Mouse (Mus musculus) MEL-GATA-1-ER (cell line): Measurements from ENCODE around the gene Apol9a.
"Not testable (repeated sequence)": the region's sequence is repeated elsewhere in the genome, so short reads cannot be mapped to it uniquely, and the experiment has no call there.

Experiments
- DNase-seq: peaks from one replicate; pipeline ENCODE4 v3.0.0-alpha.2; 2012; ENCODE audit warnings: low read depth; ENCODE audit errors: extremely low read depth

The Apol9a gene

GRCm38 (mm10) chr15:77411035-77411434 is at the start of gene Apol9a:
Gene Apol9a (minus strand): TSS chr15:77411135.
- DNase-seq: not testable (repeated sequence)

DNA sequence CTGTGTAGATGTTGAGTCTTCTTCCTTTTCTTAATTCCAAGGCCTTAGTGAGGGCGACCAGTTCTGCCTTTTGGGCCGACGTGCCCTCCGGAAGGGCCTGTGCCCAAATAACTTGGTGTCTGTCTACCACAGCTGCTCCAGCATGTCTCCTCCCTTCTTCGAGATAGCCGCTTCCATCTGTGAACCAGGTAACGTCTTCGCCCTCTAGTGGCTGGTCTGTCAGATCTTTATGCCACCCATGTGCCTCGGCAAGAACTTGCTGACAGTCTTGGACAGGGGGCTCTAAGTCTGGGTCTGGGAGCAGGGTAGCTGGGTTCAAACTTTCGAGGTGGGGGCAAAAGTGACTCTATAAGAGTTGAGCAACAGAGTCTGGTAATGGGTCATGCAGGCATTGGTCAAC is 39.0 kb upstream of the Apol9a start:
- DNase-seq: not testable (repeated sequence)

DNA sequence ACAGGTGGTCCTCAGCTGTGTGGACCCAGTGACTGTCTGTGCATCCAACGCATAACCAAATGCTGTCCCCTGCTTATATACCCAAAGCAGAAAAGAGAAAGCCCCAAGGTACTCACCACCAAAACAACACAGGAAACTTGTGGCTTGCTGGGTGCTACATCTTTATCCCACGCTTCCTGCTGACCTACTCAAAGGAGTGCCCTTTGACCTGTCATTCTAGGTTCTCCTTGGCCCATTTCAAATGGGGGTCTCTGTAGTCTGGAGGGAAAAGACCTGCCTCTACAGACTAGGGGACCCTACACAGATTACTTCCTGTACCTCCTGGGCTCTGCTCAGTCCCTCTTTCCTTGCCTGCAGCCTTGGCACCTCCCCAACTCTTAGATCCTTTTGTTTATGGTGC is 36.5 kb upstream of the Apol9a start, which contains the start of gene Apol7b:
Apol7b (minus strand) TSS at position 101 of the 400 bp plus-strand sequence.
- not testable (repeated sequence) for DNase-seq

- DNase-seq: not testable (repeated sequence)
Observed at GRCm38 (mm10) chr15:77445668-77446067, 34.7 kb upstream of the Apol9a start.

GRCm38 (mm10) chr15:77444746-77445145 is 33.8 kb upstream of the Apol9a start:
- not testable (repeated sequence) for DNase-seq

DNA sequence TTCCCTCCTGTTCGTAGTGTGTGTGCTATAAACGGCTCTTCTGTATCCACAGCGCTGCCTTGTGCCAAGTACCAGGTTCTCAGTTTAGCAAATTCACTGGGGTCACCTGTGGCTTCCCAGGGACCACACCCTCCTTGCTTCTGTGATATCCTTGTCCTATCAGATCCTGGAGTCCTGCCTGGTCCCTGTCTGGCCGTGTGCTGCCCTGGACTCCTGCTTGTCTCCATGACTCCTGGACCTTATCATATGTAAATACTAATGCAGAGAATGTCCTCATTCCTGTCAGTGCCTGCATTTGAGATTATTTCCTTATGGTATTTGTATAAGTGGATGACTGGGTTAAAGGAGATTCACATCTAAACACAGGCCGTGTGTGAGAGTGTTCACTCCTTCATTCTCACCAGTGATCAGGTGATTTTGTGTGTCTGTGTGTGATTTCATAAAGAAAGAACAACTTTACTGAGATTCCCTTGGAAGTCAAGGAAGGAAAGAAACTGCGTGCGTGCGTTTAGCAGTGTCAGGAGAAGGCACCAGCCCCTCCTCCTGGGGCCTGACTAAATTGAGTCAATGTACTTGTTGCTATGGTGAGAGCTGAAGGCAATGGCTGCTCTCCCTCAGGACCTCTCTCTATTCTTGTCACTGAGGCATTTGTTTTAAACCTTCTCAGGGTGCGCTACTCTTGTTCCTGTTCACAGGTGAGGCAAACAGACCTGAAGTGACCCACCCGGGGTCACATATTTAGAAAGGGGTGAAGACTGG is 17.9 kb upstream of the Apol9a start:
- DNase-seq: not testable (repeated sequence)

DNA sequence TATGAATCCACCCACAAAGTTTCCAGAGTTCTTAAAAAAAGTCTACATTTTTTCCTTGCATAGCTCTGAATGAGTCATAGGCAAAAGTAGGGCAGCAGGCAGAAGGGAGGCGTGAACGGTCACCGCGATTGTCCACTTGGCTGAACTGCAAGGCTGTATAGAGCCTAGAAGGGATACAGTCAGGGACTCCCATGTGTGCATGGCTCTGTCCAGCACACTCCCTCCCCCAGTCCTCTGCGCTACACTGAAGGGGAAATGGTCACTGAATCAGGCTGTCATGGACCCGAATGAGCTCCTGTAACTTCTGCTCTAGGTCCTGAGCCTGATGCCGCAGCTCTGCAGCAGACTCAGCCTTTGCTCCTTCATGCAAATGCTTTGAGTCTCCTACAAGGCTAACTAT is 12.0 kb upstream of the Apol9a start:
- not testable (repeated sequence) for DNase-seq

GRCm38 (mm10) chr15:77419657-77420056 is 8.7 kb upstream of the Apol9a start:
- DNase-seq: not testable (repeated sequence)

- not testable (repeated sequence) for DNase-seq
Observed at GRCm38 (mm10) chr15:77416655-77417333, 5.9 kb upstream of the Apol9a start.

- not testable (repeated sequence) for DNase-seq
Observed at GRCm38 (mm10) chr15:77415653-77416052, 4.7 kb upstream of the Apol9a start.

DNA sequence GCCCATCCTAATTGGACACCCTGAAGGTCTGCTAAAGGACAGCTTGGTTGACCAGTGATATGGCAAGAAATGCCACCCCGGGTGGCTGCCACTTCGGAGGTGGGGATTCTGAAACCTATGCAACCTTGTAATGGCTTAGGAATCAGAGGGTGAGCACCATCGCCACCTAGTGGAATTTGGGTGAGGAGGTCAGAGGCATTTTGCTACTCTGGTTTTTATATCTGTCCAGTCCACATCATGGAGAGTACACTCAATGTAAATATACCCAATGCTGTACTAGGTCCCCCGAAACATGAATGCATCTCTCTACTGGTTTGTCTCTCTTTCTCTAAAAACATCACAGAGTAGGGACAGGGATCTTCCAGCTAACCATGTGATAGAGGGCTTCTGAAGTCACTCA is 1.8 kb upstream of the Apol9a start:
- DNase-seq: not testable (repeated sequence)

- DNase-seq: not testable (repeated sequence)
Observed at GRCm38 (mm10) chr15:77406370-77406769, 4.6 kb downstream of the Apol9a start.

- peak; percentile 1 for DNase-seq
Observed at GRCm38 (mm10) chr15:77399027-77399426, 11.9 kb downstream of the Apol9a start, which contains the start of gene Apol7a. Gene Apol7a (minus strand): TSS chr15:77399110.

GRCm38 (mm10) chr15:77397450-77398132 is 13.3 kb downstream of the Apol9a start:
- DNase-seq: not testable (repeated sequence)

DNA sequence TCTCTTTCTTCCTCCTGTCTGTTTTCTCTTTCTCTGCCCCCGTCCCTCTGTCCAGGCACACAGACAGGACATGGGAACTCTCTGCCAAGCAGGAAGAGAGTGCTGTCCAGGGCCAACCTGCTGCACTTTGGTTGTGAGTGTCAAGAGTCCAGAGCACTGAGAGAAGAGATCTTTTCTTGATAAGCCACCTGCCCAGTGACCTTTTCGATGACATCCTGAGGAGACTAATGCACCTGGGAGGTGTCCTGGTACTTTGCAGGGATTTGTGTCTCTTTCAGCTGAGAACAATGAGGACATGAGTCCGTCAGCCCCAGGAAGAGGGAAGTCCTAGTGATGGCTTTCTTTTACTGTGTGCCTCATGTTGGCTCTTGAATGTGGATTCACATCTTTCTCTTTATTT is 17.1 kb downstream of the Apol9a start:
- not testable (repeated sequence) for DNase-seq

DNA sequence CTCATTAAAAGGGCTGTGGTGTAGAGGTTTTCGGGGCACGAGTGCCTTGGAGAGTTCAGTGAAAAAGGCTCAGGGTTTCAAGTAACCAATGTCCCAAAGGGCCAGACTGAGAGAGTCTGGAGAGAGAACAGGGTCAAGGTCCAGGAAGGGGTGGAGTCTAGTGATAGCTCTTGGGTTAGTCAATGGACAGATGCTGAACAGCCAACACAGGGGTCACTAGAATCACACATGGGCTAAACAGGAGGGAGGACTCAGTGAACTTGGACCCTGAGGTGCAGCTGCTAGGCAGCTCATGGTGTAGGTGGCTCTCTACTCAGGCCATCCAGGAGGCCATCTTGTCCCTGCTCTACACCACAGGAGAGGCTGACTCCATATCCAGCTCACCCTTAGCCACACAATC is 23.5 kb downstream of the Apol9a start:
- no peak for DNase-seq

- no peak for DNase-seq
Observed at GRCm38 (mm10) chr15:77384340-77385030, 26.4 kb downstream of the Apol9a start.

- no peak for DNase-seq
Observed at GRCm38 (mm10) chr15:77382880-77383279, 28.1 kb downstream of the Apol9a start.

GRCm38 (mm10) chr15:77382271-77382850 is 28.6 kb downstream of the Apol9a start:
- no peak for DNase-seq

- DNase-seq: no peak
Observed at GRCm38 (mm10) chr15:77381481-77381880, 29.5 kb downstream of the Apol9a start.

GRCm38 (mm10) chr15:77379921-77380320 is 31.0 kb downstream of the Apol9a start:
- DNase-seq: no peak
